Mouse (Mus musculus) layer of hippocampus, adult 18-20 months (tissue): ENCODE measurements around the gene Cit. TPM values are rescaled to one million over a fixed set of nuclear protein-coding genes. Genes with fewer than 3 reads are reported as not detected.

Experiments used
- DNase-seq, 2 experiments: peaks; one replicate each; pipeline ENCODE4 v3.0.0; 2022; ENCODE audit warnings: low spot score in 2 of 2
- total RNA-seq, 2 experiments: library from RNA; stranded (reverse); gene quantifications; 2 replicates each; pipeline ENCODE4 v1.2.3; 2021

Cit gene
- total RNA-seq, 2 experiments from 2014 or later = 59.8 to 72.5 TPM

DNA sequence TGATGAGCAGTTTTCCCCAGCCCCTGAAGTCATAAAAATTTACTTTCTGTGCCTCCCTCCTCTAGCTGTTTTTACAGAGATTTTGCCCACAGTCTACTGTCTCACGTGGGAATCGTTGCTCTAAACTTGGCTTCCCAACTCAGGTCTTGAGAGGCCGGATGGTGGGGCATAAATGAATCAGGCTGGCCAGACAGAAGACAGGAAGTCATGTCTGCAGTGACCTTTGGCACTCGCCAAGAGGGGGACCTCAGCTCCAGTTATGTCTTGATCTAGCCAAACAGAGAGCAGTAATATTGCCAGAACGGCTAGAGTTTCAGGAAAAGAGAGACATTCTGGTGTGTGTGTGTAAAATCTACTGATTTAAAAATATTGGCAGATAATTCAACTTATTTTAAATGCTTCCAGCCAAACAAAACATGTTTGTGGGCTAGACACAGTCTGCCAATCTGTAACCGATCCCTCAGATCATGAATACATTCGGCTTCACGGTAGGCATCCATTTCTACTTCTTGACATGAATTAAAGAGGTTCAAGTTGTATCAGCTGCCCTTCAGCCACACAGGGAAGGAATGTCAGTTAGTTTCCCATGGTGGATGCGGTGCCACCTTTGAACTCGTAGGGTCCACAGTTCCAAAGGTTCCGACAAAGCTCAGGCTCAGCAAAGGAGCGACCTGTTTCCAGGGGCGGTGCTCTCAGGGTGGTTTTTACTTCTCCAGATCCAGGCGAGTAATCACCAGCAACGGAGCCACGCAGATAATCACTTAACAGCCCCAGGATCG lies 5.4 kb downstream of the Cit start:
- DNase-seq = peak in 1 of 2 experiments; percentile 51

- DNase-seq = peak; percentile 65 to 82
These were observed 5.9 kb downstream of the Cit start for GRCm38 (mm10) chr5:115851029-115851365.

DNA sequence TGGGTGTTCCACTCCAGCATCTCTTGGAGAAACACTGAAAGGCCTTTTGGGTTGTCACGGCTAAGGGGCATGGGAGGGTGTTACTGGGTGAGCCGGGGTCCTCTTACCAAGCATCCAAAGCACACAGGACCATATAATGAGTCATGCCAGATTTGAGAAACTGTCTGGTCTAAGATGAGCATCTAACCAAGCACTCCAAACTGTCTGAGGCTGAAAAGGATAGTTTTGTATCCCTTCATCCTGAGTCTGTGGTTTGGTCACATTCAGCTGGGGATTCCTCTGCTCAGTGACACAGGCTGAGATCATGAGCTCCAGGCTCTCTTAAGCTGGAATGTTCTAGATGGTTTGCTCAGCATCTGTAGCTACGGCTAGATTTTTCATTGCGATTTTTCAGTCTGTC lies 7.4 kb downstream of the Cit start:
- DNase-seq = no peak

DNA sequence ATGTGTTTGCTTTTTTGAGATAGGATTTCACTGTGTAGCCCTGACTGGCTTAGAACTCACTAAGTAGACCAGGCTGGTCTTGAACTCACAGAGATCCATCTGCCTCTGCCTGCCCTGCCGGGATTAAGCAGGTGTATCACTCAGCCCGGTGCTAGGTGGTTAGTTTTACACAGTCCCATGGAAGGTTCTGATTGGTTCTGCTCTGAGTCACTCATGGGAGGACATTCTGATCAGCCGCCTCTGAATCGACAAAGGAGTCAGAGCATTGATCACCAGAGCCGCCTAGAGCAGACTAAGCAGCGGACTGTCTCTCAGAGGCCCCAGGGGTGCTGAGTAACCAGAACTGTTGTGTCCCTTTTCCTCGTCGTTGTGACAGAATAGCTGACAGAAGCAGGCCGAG lies 8.6 kb downstream of the Cit start:
- DNase-seq = no peak

GRCm38 (mm10) chr5:115854370-115854769 lies 9.3 kb downstream of the Cit start:
- no peak for DNase-seq

GRCm38 (mm10) chr5:115858652-115859051 lies 13.6 kb downstream of the Cit start:
- no peak for DNase-seq

- DNase-seq = no peak
These were observed 14.4 kb downstream of the Cit start for GRCm38 (mm10) chr5:115859461-115859860.

- no peak for DNase-seq
These were observed 16.9 kb downstream of the Cit start for GRCm38 (mm10) chr5:115861991-115862390.

DNA sequence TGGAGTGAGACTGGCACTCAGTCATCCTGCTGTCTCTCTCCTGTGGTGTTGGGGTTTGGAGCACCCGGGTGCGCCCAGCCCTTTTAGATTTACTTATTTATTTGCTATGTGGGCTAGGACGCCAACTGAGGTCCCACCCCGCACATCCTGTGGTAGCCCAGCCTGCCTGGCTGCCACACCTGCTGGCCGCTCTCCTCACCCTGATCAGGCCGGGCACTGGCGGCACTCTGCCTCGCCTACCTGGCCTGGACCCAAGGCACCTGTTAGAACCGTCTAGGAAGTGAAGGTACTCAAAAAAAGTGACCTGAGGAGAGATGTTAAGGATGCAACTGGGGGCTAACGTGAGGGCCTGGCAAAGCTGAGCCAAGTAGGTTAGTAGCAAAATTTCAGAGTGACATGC lies 17.4 kb downstream of the Cit start:
- DNase-seq = no peak

DNA sequence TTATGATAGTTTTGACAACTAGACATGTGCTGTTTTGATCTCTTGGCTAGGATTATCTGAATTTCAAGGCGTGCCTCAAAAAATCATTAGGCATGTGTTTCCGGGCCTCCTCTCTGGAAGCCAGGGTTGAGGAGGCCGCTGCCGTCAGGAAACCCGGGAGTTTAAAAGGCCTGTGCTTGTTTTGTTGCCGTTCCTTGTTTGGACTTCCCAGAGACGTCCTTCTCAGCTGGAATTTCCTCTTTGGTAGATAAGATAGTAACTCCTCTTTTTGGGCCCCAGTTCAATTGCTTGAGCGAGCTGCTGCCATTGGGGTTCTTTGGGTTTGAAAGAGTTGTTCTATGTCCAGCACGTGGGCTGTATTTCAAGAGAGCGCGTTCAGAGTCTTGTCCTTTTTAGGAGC lies 21.2 kb downstream of the Cit start:
- no peak for DNase-seq

- no peak for DNase-seq
These were observed 23.5 kb downstream of the Cit start for GRCm38 (mm10) chr5:115868540-115868939.

DNA sequence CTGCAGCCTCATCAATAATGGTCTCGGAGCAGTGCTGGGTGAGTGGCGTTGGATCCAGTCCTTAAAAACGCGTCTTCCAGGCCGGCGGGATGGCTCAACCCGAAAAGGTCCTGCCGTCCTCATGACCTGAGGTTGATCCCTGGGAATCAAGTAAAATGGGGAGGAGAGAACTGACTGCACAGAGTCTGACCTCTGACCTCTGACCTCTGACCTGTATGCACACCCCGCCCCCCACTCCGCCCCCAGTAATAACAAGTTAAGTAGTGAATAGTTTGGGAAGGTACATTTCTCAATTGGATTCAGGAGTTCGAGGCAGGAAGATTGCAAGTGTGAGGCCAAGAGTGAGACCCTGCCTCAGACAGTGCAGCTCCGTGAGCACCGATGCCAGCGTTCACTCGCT lies 24.1 kb downstream of the Cit start:
- no peak for DNase-seq

- DNase-seq = no peak
These were observed 26.1 kb downstream of the Cit start for GRCm38 (mm10) chr5:115871153-115871552.

- DNase-seq = no peak
These were observed 27.0 kb downstream of the Cit start for GRCm38 (mm10) chr5:115872106-115872505.

GRCm38 (mm10) chr5:115872956-115873355 lies 27.9 kb downstream of the Cit start:
- no peak for DNase-seq

DNA sequence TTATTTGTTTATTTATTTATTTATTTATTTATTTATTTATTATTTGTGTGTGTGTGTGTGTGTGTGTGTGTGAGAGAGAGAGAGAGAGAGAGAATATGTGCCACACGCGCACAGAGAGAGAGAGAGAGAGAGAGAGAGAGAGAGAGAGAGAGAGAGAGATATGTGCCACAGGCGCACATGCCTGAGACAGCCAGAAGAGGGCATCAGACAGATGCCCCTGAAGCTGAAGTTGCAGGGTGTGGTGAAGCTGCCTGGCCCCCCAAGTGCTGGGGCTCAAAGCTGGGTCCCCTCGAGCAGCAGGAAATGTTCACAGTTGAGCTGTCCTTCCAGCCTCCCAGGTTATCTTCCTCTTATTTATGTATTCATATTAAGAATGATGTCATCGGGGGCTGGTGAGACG lies 32.3 kb downstream of the Cit start:
- DNase-seq = no peak

DNA sequence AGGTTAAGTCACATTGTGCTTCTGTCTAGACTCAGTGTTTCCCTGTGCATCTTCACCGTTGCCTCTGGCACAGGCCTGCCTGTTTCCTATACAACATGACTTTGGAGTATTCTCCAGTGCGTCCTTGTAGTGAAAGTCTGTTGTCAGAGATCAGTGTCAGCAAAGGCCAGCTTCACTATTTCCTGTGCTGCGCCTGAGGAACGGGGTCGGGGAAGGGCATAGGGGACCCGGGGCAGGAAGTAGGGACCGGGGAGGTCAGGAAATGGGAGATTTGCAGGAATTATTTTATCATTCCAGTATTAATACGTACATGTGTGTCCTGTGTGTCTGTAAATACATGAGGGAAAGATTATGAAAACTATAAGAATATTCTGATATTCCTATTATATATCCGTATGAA lies 37.1 kb downstream of the Cit start:
- DNase-seq = no peak

GRCm38 (mm10) chr5:115884429-115884828 lies 39.4 kb downstream of the Cit start:
- DNase-seq = no peak

GRCm38 (mm10) chr5:115893772-115894171 lies 48.7 kb downstream of the Cit start:
- no peak for DNase-seq

DNA sequence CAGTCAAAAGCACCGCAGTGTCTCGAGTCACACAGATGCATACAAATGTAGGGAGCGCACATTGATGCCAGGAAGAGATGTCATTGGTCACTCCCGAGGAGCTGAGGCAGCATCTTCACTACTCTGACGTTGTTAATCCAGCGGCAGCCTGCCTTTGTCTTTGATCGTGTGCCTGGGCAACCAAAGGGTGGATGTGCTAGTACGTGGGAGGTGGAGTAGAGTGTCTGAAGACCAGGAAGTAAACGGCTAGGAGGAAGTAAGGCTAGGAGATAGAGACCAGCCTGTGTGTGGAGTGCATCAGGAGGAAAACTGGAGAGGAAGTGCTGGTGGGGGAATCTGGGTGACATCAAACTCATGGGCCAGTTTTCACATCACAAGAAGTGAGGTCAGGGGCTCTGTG lies 52.0 kb downstream of the Cit start:
- DNase-seq = no peak

GRCm38 (mm10) chr5:115907037-115908009 lies 62.2 kb downstream of the Cit start:
- DNase-seq = peak in 1 of 2 experiments; percentile 40

DNA sequence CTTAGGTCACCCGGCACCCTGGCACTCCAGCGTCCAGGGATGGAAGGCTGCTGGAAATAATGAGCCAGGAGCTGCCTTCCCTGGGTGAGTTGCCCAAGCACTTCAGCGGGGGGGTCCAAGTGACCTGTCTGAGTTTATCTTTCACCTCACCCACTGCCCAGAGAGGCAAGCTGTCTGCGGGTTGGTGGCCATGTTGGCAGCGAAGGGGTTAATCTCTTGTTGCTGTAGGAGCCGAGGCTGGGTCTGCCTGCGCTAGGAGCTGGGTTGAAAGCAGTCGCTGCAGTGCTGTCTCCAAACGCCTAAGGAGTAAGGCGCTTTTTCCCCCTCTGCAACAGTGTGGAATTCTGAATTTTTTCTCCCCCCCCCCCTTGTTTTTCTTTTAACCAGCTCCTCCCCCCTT lies 63.2 kb downstream of the Cit start:
- peak in 1 of 2 experiments; percentile 48 for DNase-seq
